Mouse (Mus musculus): ENCODE results near the gene Tmub2.
"Not testable (repeated sequence)": the region's sequence is repeated elsewhere in the genome, so short reads cannot be mapped to it uniquely, and the experiment has no call there.

Gene Tmub2

GRCm38 (mm10) chr11:102279595-102279994, 5.1 kb upstream of the Tmub2 start:
- no peak for DNase-seq (ENCODE audit: low spot score in 2 of 2)

GRCm38 (mm10) chr11:102280267-102280666, 4.5 kb upstream of the Tmub2 start:
- DNase-seq (ENCODE audit: low spot score in 2 of 2): not testable (repeated sequence)

GRCm38 (mm10) chr11:102283922-102284321, 809 bp upstream of the Tmub2 start:
- no peak for DNase-seq (ENCODE audit: low spot score in 2 of 2)

GRCm38 (mm10) chr11:102285095-102285834, 534 bp downstream of the Tmub2 start:
- DNase-seq (ENCODE audit: low spot score in 2 of 2): no peak

GRCm38 (mm10) chr11:102287485-102287884, 2.8 kb downstream of the Tmub2 start:
- no peak for DNase-seq (ENCODE audit: low spot score in 2 of 2)

- DNase-seq (ENCODE audit: low spot score in 2 of 2): no peak
Observed at GRCm38 (mm10) chr11:102288027-102288804, 3.5 kb downstream of the Tmub2 start.

- no peak for DNase-seq (ENCODE audit: low spot score in 2 of 2)
Observed at GRCm38 (mm10) chr11:102288913-102289312, 4.2 kb downstream of the Tmub2 start.

- no peak for DNase-seq (ENCODE audit: low spot score in 2 of 2)
Observed at GRCm38 (mm10) chr11:102289511-102290100, 4.9 kb downstream of the Tmub2 start.

- DNase-seq (ENCODE audit: low spot score in 2 of 2): no peak
Observed at GRCm38 (mm10) chr11:102290141-102290540, 5.4 kb downstream of the Tmub2 start.

GRCm38 (mm10) chr11:102291051-102291535, 6.4 kb downstream of the Tmub2 start:
- no peak for DNase-seq (ENCODE audit: low spot score in 2 of 2)

GRCm38 (mm10) chr11:102293971-102294370, 9.2 kb downstream of the Tmub2 start:
- no peak for DNase-seq (ENCODE audit: low spot score in 2 of 2)

GRCm38 (mm10) chr11:102294416-102294815, 9.7 kb downstream of the Tmub2 start:
- DNase-seq (ENCODE audit: low spot score in 2 of 2): no peak

GRCm38 (mm10) chr11:102294887-102295597, 10.3 kb downstream of the Tmub2 start:
- DNase-seq (ENCODE audit: low spot score in 2 of 2): peak in 1 of 2 experiments; percentile 58

GRCm38 (mm10) chr11:102295598-102296471, 11.1 kb downstream of the Tmub2 start:
- peak; percentile 50 to 65 for DNase-seq (ENCODE audit: low spot score in 2 of 2)

GRCm38 (mm10) chr11:102296491-102297472, 12.1 kb downstream of the Tmub2 start, which contains the start of gene Atxn7l3:
Atxn7l3 (minus strand) TSS chr11:102296631.
- DNase-seq (ENCODE audit: low spot score in 2 of 2): peak; percentile 98

GRCm38 (mm10) chr11:102297577-102298556, 13.1 kb downstream of the Tmub2 start:
- no peak for DNase-seq (ENCODE audit: low spot score in 2 of 2)

GRCm38 (mm10) chr11:102299839-102300238, 15.1 kb downstream of the Tmub2 start:
- no peak for DNase-seq (ENCODE audit: low spot score in 2 of 2)

GRCm38 (mm10) chr11:102304141-102304540, 19.4 kb downstream of the Tmub2 start:
- DNase-seq (ENCODE audit: low spot score in 2 of 2): no peak

Measured in heart, adult 9 months (tissue).